Mouse (Mus musculus) ES-E14 (cell line): ENCODE data around the gene Adh7.

Experiments used
- CHD2 ChIP-seq: IDR thresholded peaks from 2 replicates; pipeline ENCODE4 v1.6.1; 2014; ENCODE audit warnings: mild to moderate bottlenecking, low read depth, low read length, inconsistent platforms
- MAFK ChIP-seq: IDR thresholded peaks from 2 replicates; pipeline ENCODE4 v1.6.1; 2014; ENCODE audit warnings: mild to moderate bottlenecking, low read depth, low read length, inconsistent platforms; ENCODE audit not compliant: insufficient read depth

- TF ChIP-seq MAFK (no peak), CHD2 (no peak)
Observed at GRCm38 (mm10) chr3:138251156-138251555, 33.6 kb downstream of the Adh7 start.
